Mouse (Mus musculus): ENCODE measurements around the gene Gal.

GRCm38 (mm10) chr19:3378614-3379013 lies 35.7 kb downstream of the Gal start:
- TF ChIP-seq CTCF (IDR thresholded peaks at IDR 0.05; ENCODE audit: extremely low read depth, insufficient read length, insufficient replicate concordance, low read depth, low read length) (no peak), POLR2A (IDR thresholded peaks at IDR 0.05; ENCODE audit: low read depth, low read length) (no peak)
